ENCODE assay signal across 1 mouse cellular context in the genomic region with DNA sequence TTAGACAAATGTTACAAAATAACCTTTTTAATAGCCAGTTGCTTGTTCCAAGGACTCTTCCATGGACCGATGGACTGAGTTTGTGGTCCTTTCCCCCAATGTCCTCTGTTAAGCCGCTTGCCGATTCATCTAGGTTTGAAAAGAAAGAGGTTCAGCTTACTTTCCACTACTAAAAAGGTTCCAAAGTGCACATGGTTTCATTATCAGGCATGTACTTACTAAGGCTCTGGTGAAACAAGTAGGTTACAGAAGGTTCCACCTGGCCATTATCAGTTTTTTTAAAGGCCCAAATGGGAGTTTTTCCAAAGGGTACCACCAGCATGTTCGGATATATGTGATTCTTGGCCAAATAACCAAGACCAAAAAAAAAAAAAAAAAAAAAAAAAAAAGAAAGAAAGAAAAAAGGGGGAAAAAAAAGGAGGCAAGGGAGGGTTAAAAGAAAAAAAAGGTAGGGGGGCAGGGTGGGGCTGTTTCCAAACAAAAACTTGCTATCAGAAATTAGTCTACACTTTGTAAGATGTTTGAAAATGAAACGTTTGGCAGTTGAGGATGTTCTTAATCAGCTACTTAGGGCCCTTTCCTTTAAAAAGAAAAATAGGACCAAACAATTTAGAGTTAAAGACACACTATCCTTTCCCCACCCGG.
TF ChIP-seq lines count a peak whose summit lies in the region.

No protein-coding gene starts in this region.

TF ChIP-seq in CH12.LX, 34 proteins besides CTCF, POLR2A, EP300 and RAD21:
- TF ChIP-seq POLR2AphosphoS2 (IDR thresholded peaks at IDR 0.05; ENCODE audit: low read depth, low read length): no peak
- no peak for TF ChIP-seq NELFE (IDR thresholded peaks at IDR 0.05; ENCODE audit: low read depth, low read length)
- 0 out of 2 replicates have a peak, but pooled peaks have one; percentile 3 for TF ChIP-seq TBP (conservative IDR thresholded peaks at IDR 0.05; ENCODE audit: low read depth, low read length)
- no peak for TF ChIP-seq UBTF (IDR thresholded peaks at IDR 0.05; ENCODE audit: low read depth, low read length)
- TF ChIP-seq PAX5 (IDR thresholded peaks at IDR 0.05; ENCODE audit: low read length): no peak
- TF ChIP-seq SMC3 (IDR thresholded peaks at IDR 0.05; ENCODE audit: low read depth, low read length): no peak
- no peak for TF ChIP-seq MAZ (IDR thresholded peaks at IDR 0.05; ENCODE audit: low read depth, low read length)
- no peak for TF ChIP-seq MEF2A (IDR thresholded peaks at IDR 0.05; ENCODE audit: borderline replicate concordance, low read depth, low read length)
